ENCODE assay signal across 24 mouse cellular contexts in genomic region chr13:57796951-57797692, GRCm38 (mm10).
A peak's percentile ranks its signal among the peaks of the same experiment; 100 is the strongest.
DNase-seq lines count a peak whose midpoint lies in the region; ATAC-seq and TF ChIP-seq lines count a peak whose summit lies in the region.
"Had no signal": no experiment of that assay in that cellular context is flagged by ENCODE, and none has a peak within 500 bp of the region (broad histone marks: within the 10 kb centered on the region; RNA-seq: fewer than 3 reads in every experiment).

No protein-coding gene starts in this region.

- no peaks in the 10 kb centered on the region for H3K9me3 ChIP-seq in kidney, embryonic 16.5 days (ENCODE audit: low read length)
- no peaks in the 10 kb centered on the region for H3K9me3 ChIP-seq in stomach, embryonic 16.5 days (replicated peaks; ENCODE audit: control insufficient read depth, low read length)
- H3K9me3 ChIP-seq in stomach, postnatal 0 days (ENCODE audit: control insufficient read depth, low read length) = no peaks in the 10 kb centered on the region
- H3K9me3 ChIP-seq: embryonic facial prominence, embryonic 10.5 days; embryonic facial prominence, embryonic 13.5 days; forebrain, embryonic 10.5 days; forebrain, embryonic 13.5 days; hindbrain, embryonic 12.5 days; hindbrain, embryonic 15.5 days had no signal

- H3K27me3 ChIP-seq in kidney, adult 2 months (replicated peaks; ENCODE audit: control insufficient read depth, insufficient read depth, low read length) = no peaks in the 10 kb centered on the region
- 0 out of 2 replicates have a peak, but pooled peaks cover 9% of the 10 kb centered on the region for H3K27me3 ChIP-seq in kidney, embryonic 16.5 days (ENCODE audit: insufficient read depth, low read length)
- H3K27me3 ChIP-seq in stomach, embryonic 16.5 days (ENCODE audit: control insufficient read depth, insufficient read depth, low read length) = no peaks in the 10 kb centered on the region
- no peaks in the 10 kb centered on the region for H3K27me3 ChIP-seq in stomach, postnatal 0 days (ENCODE audit: control insufficient read depth, insufficient read depth, low read length)
- H3K27me3 ChIP-seq: embryonic facial prominence, embryonic 13.5 days; forebrain, embryonic 13.5 days; hindbrain, embryonic 12.5 days; hindbrain, embryonic 15.5 days had no signal

- TF ChIP-seq CTCF in kidney, adult 2 months (conservative IDR thresholded peaks at IDR 0.05; ENCODE audit: insufficient read depth, insufficient read length, low read depth, low read length) = no peak
- TF ChIP-seq CTCF in stomach, postnatal 0 days (IDR thresholded peaks at IDR 0.05; ENCODE audit: low read depth) = no peak

- H3K9ac ChIP-seq in kidney, embryonic 16.5 days (replicated peaks; ENCODE audit: low read length) = no peak overlapping the region
- H3K9ac ChIP-seq in stomach, embryonic 16.5 days (ENCODE audit: low read length) = no peak overlapping the region
- H3K9ac ChIP-seq in stomach, postnatal 0 days (ENCODE audit: low read length) = no peak overlapping the region
- H3K9ac ChIP-seq: embryonic facial prominence, embryonic 13.5 days; forebrain, embryonic 13.5 days; hindbrain, embryonic 12.5 days; hindbrain, embryonic 15.5 days had no signal

- H3K36me3 ChIP-seq in kidney, adult 2 months (ENCODE audit: control insufficient read depth, insufficient read depth, low read length) = no peaks in the 10 kb centered on the region
- H3K36me3 ChIP-seq in kidney, embryonic 16.5 days (ENCODE audit: insufficient read depth, low read length) = no peaks in the 10 kb centered on the region
- H3K36me3 ChIP-seq in stomach, embryonic 16.5 days (ENCODE audit: control insufficient read depth, insufficient read depth, low read length) = no peaks in the 10 kb centered on the region
- no peaks in the 10 kb centered on the region for H3K36me3 ChIP-seq in stomach, postnatal 0 days (ENCODE audit: control insufficient read depth, insufficient read depth, low read length)
- H3K36me3 ChIP-seq: embryonic facial prominence, embryonic 10.5 days; embryonic facial prominence, embryonic 13.5 days; forebrain, embryonic 10.5 days; hindbrain, embryonic 12.5 days; hindbrain, embryonic 15.5 days had no signal

- WGBS in kidney, adult 2 months = 45% methylated on average over 10 of the region's 10 CpGs
- 35% methylated on average over 10 of the region's 10 CpGs for WGBS in kidney, embryonic 16.5 days
- 62% methylated on average over 10 of the region's 10 CpGs for WGBS in stomach, embryonic 16.5 days
- 60% methylated on average over 10 of the region's 10 CpGs for WGBS in stomach, postnatal 0 days

- no peak overlapping the region for H3K4me3 ChIP-seq in kidney, adult 2 months (ENCODE audit: insufficient read depth, low read depth, low read length)
- H3K4me3 ChIP-seq in kidney, embryonic 16.5 days (ENCODE audit: low read length) = no peak overlapping the region
- no peak overlapping the region for H3K4me3 ChIP-seq in stomach, embryonic 16.5 days (replicated peaks; ENCODE audit: low read length)
- no peak overlapping the region for H3K4me3 ChIP-seq in stomach, postnatal 0 days (ENCODE audit: low read depth, low read length)
- H3K4me3 ChIP-seq: embryonic facial prominence, embryonic 10.5 days; embryonic facial prominence, embryonic 13.5 days; forebrain, embryonic 10.5 days; forebrain, embryonic 13.5 days; hindbrain, embryonic 12.5 days; hindbrain, embryonic 15.5 days had no signal

- no peak for TF ChIP-seq EP300 in stomach, postnatal 0 days (optimal IDR thresholded peaks at IDR 0.05)

- H3K27ac ChIP-seq in kidney, adult 2 months (ENCODE audit: insufficient read depth, low read depth, low read length) = no peak overlapping the region
- no peak overlapping the region for H3K27ac ChIP-seq in kidney, embryonic 16.5 days (ENCODE audit: low read length)
- no peak overlapping the region for H3K27ac ChIP-seq in stomach, embryonic 16.5 days (ENCODE audit: low read length)
- H3K27ac ChIP-seq in stomach, postnatal 0 days (replicated peaks) = no peak overlapping the region
- H3K27ac ChIP-seq: embryonic facial prominence, embryonic 10.5 days; embryonic facial prominence, embryonic 13.5 days; forebrain, embryonic 10.5 days; forebrain, embryonic 13.5 days; hindbrain, embryonic 12.5 days; hindbrain, embryonic 15.5 days had no signal

- ATAC-seq in kidney, embryonic 16.5 days (ENCODE audit: low FRiP score, low TSS enrichment) = peak; percentile 80
- ATAC-seq in stomach, embryonic 16.5 days (ENCODE audit: insufficient read depth, low FRiP score) = peak; percentile 37; the same call in 1 of the 2 replicates
- no peak for ATAC-seq in stomach, postnatal 0 days (ENCODE audit: low FRiP score, low TSS enrichment)
- ATAC-seq: activated CD4-positive, CD25-positive, alpha-beta regulatory T cell, adult 4 months; forebrain, embryonic 13.5 days; forebrain, embryonic 16.5 days had no signal

- no peak for TF ChIP-seq POLR2A in kidney, adult 2 months (IDR thresholded peaks at IDR 0.05; ENCODE audit: low read depth, low read length)

- DNase-seq in kidney, adult 2 months = peak; percentile 11
- DNase-seq in kidney, adult 11 months = no peak
- DNase-seq in kidney, adult 18-20 months = no peak
- no peak for DNase-seq in stomach, postnatal 0 days (ENCODE audit: low spot score)
- DNase-seq: adrenal gland, adult 8-10 months; adrenal gland, postnatal 25 days; cerebellum, adult 11-12 months; cerebellum, adult 8-10 months; cerebellum, postnatal 10 days; cerebellum, postnatal 36 days; embryo, embryonic 11 days; gastrocnemius, postnatal 14 days; heart, adult 11 months had no signal

- no peak overlapping the region for H3K4me2 ChIP-seq in kidney, embryonic 16.5 days (replicated peaks; ENCODE audit: low read depth, low read length)
- H3K4me2 ChIP-seq in stomach, embryonic 16.5 days (ENCODE audit: low read depth, low read length) = no peak overlapping the region
- H3K4me2 ChIP-seq in stomach, postnatal 0 days (replicated peaks; ENCODE audit: low read depth) = no peak overlapping the region
- H3K4me2 ChIP-seq: embryonic facial prominence, embryonic 13.5 days; forebrain, embryonic 13.5 days; heart, embryonic 11.5 days; hindbrain, embryonic 12.5 days; hindbrain, embryonic 15.5 days had no signal

- H3K4me1 ChIP-seq in kidney, adult 2 months (ENCODE audit: control insufficient read depth, insufficient read depth, low read length) = no peaks in the 10 kb centered on the region
- H3K4me1 ChIP-seq in kidney, embryonic 16.5 days (ENCODE audit: insufficient read depth, low read length) = peaks cover 13% of the 10 kb centered on the region
- no peaks in the 10 kb centered on the region for H3K4me1 ChIP-seq in stomach, embryonic 16.5 days (ENCODE audit: control insufficient read depth, insufficient read depth, low read length)
- H3K4me1 ChIP-seq in stomach, postnatal 0 days (replicated peaks; ENCODE audit: control insufficient read depth, insufficient read depth) = no peaks in the 10 kb centered on the region
- H3K4me1 ChIP-seq: forebrain, embryonic 13.5 days; hindbrain, embryonic 15.5 days had no signal
